Mouse (Mus musculus): ENCODE measurements around the gene Gm20503.
A peak's percentile ranks its signal among the peaks of the same experiment; 100 is the strongest.

The Gm20503 gene

DNA sequence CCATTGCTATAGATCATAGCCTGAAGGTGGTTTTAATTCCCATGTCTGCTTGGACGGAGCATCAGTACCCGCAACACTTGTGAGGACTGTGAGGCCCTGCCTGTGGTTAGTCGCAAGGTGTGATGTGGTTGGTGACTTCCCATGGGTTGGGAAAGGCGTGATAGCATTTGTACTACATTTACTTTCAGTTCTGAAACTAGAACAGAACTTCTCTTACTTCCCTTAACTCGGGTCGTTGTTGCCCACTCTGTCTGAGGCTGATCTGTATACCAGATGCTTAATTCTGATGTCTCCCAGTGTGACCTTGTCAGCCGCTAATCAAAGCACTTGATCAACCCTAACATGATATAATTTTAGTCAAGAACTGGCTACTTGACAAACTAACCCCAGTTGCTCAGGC, 6.2 kb downstream of the Gm20503 start:
- no peak for DNase-seq

GRCm38 (mm10) chr4:59009696-59010095, 6.7 kb downstream of the Gm20503 start:
- DNase-seq, result no peak

GRCm38 (mm10) chr4:59011446-59011845, 8.4 kb downstream of the Gm20503 start:
- DNase-seq, result no peak

DNA sequence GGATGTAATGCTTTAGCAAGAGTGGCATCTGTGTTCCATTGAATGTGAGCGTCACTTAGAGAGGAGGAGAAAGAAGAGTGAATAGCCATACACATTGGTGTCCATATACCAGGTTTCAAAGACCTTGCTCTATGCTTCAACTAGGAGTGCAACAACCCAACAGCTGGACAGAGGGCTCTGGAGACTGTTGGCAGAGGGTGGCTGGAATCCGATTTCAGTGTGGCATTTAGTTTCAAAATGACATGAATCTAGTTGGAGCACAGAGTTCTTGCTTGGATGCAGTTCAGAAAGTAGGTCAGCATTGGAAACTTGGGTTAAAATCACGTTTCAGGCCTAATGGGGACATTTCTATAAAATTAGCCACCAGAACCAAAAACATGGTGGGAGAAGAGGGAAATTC, 12.2 kb downstream of the Gm20503 start:
- no peak for DNase-seq

GRCm38 (mm10) chr4:59016922-59017321, 13.9 kb downstream of the Gm20503 start:
- no peak for DNase-seq

GRCm38 (mm10) chr4:59034325-59034917, 31.4 kb downstream of the Gm20503 start:
- no peak for DNase-seq

- DNase-seq, result peak; percentile 85
Observed at GRCm38 (mm10) chr4:59034918-59035785, 32.1 kb downstream of the Gm20503 start, which contains the start of gene Gng10. TSS of gene Gng10 (plus strand) at chr4:59035088.

DNA sequence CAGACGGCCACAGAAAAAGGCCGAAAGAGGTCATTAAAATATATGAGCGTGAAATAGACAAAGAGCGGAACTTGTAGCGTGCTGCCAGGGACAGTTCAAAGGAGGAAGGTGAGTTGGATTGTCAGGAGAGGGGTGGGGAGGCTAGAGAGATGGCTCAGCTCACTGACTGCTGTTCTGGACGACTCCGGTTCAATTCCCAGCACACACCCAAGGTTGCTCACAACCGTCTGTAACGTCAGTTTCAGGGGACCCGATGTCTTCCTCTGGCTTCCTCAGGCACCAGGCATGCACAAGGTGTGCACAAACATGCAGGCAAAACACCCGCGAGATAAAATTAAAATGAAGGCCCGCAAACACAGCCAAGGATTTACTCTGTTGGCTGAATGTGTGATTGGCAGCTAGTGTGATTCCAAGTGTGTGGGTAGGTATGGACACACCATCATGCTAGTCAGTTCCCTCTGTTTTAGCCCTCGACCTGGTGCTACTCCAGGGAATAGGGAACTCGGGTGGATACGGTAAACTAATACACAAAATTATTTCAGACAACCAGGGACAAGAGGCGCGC, 32.9 kb downstream of the Gm20503 start:
- DNase-seq, result peak; percentile 16

DNA sequence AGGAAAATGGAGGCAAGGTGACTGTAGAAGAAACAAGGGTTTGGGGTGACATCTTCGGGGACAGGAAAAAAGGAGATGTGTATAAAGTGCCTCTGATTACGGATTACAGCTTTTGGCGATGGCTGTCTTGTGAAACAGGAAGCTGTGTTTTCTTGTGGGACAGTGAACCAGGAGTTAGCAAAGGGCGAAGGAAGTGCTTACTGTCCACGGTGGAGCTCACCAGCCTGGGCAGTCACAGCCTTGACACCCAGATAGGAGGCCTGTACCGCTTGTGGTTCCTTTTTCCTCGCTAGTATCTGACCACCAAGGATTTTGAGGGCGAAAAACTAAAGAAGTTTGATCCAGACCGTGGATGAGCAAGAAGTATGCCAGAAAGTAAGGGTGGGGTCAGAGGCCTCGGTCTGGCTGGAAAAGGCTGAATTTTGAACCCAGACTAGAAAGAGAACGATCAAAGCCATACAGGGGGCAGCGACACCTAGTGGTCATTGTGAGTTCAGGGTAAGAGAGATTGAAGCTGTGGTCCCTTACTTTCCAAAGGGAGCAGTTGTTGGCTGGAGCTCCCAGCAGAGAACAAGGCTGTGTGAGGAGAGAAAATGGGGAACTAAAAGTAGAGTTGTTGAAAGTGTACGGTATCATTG, 33.6 kb downstream of the Gm20503 start:
- peak; percentile 68 for DNase-seq

DNA sequence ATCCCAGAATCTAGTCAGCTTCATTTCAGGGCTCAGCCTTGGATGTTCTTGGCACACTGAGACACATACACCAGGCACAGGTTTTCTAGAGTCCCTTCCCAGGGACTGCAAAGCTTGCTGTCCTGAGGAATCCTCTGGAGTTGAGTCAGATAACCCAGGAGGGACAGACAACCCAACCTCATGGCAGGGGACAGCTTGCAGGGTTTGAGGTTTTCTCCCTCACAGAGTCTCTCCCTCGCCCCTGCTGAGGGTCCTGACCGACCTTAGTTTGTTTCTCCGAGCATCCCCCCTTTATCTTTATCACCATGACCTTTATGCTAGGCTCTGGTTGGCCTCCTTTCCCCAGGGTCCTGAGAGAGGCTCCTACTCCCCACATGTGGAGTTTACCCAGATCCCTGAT, 34.5 kb downstream of the Gm20503 start:
- no peak for DNase-seq

GRCm38 (mm10) chr4:59040397-59041287, 37.6 kb downstream of the Gm20503 start:
- no peak for DNase-seq

- no peak for DNase-seq
Observed at GRCm38 (mm10) chr4:59043074-59043473, 40.1 kb downstream of the Gm20503 start.

DNA sequence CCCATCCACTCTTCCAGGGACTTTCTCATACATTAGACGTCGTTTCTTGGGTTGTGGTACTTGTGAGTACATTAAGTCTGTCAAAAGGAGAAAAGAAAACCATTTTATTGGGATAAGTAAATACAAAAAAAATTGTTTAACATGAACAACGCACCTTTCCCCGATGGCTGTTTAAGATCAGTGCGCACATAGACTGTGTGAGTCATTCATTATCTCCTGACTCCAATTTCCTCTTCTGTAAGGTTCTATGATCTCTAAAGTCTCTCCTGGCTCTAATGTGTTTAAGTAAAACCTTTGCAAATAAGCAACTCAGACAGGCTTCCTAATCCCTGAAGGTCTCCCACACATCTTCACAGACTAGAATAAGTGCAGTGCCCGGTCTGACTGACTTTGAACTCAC, 40.9 kb downstream of the Gm20503 start:
- DNase-seq, result no peak

DNA sequence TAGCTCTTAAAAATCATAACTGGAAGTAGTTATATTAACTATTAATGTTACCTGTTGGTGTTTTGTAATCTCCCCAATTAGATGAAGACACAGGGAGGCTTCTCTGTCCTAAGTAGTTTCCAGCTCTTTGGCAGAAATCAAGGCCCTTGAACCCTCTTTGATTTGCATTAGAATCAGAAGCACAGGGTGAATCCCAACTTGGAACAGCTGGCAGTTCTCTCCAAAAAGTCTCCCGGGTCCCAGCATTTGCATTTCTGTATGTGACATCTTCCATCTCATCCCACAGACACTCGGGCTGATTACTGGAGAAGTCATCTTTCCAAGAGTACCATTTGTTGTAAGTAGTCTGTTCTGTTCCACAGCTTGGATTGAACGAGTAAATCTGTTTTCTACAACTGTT, 44.2 kb downstream of the Gm20503 start:
- no peak for DNase-seq

DNA sequence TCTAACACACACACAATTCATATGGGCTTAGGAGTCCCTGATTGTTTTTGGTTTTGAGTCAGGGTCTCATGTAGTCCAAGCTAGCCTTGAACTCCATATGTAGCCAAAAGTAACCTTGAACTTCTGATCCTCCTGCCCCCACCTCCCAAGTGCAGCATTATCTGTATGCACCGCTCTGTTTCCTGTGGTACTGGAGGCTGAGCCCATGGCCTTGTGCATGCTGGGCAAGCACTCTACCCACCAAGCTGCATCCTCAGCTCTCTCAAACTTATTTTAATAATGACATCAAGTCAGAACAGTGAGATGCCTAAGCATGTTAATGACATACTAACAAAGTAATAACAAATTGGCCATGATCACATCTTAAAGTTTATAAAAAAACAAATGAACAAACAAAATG, 48.1 kb downstream of the Gm20503 start:
- DNase-seq, result no peak

DNA sequence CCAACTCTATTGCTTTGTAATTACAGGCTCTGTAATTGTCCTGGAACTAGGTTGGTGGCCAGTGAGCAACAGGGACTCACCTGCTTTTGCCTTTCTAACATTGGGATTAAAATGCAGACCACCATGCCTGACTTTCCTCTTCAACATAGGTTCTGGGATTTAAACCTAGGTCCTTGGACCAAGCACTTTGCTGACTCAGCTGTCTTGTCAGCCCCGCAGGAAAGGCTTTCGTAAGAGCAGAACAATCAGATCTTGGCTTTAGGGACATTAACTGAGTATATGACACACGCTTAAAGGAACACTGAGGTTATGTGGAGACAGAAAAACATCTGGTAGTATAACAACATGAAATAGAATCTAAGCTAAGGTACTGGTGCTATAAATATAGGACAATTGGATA, 54.9 kb downstream of the Gm20503 start:
- no peak for DNase-seq

- no peak for DNase-seq
Observed at GRCm38 (mm10) chr4:59062526-59062925, 59.5 kb downstream of the Gm20503 start.

DNA sequence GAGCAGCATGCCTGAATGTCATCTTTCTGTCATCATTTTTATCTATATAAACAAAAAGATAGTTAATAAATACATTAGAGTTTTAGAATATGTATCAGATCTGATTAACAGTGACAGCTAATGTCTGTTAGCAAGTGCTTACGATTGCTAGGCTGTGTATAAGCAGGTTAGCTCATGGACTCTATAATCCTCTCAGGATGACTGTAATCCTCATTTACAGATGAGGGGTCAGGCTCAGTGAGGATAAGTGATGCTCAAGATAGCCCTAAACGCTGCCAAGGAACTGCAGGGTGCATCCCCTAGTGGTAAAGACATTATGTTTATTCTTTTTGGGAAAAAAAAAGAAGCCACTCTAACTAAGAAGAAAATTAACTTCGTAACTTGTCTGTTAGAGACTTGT, 66.3 kb downstream of the Gm20503 start:
- DNase-seq, result no peak

- DNase-seq, result no peak
Observed at GRCm38 (mm10) chr4:59083430-59083829, 80.4 kb downstream of the Gm20503 start.

DNA sequence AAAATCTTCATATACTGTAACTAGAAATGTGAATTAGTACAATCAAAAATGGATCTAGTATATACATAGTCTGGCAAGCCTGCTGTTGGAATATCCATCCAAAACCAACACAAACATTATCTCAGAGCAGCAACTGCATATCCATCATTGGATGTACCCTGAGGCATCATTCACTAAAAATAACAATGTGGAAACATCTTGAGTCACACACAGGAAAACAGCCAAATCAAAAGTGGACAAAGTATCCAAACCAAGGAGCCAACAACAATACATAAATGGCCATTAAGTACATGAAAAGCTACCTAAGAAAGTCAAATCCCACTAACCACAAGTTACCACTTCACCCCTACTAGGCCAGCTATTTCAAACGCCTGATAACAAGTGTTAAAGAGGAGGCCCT, 86.4 kb downstream of the Gm20503 start:
- no peak for DNase-seq

Data from right cerebral cortex, postnatal 25 days (tissue).